Mouse (Mus musculus): Measurements from ENCODE around the gene B4galt1.

B4galt1 gene

GRCm38 (mm10) chr4:40844251-40844721, 9.5 kb downstream of the B4galt1 start:
- no peak for DNase-seq (ENCODE audit: low read depth, low spot score)

DNA sequence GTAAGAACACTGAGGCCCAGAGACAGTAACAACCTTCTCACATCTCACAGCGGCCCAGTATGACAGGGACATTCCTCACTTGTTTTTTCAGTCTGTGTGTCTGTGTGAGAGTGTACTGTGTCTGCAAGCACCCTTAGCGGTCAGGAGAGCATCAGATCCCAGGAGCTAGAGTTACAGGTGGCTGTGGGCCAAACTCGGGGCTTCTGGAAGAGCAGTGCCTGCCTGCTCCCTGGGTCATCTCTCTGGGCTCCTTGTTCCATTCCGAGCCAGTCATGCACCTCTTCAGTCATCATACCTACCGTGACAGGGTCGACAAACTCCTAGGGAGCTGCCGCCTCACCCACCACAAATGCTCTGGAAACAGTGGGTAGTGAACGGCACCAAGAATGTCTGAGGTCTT, 10.1 kb downstream of the B4galt1 start:
- no peak for DNase-seq (ENCODE audit: low read depth, low spot score)

DNA sequence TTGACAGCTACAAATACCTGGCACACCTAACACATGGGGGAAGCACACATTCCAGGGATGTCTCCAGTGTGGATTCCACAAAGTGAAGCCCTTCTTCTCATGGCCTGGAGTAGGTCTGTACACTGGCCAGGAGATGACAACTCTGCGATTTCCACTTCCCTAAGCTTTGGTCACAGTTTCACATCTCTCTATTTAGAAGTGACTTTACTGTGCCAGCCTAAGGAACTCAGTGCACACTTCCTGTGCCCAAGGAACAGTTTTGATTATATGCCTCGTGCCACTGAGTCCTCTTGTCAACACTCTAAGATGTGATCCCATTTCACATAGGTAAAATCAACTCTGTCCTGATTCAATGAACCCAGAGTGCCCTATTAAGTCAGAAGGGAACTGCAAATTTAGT, 13.4 kb downstream of the B4galt1 start:
- no peak for DNase-seq (ENCODE audit: low read depth, low spot score)

DNA sequence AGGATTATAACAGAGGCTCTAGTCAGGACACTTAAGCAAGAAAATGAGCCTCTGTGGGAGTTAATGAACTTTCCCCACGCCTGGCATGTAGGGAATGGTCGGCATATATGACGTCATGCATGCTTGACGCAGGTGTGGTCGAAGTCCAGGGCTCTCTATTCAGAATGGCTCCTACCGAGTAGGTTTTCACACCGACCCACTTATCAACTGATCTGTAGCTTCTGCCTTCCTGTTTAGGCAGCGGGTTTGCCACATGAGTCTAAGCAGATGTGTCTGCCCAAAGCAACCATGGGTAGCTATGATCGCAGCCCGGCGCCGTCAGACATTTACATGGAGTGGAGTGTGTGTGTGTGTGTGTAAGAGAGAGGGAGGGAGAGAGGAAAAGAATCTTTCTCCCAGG, 14.6 kb downstream of the B4galt1 start:
- peak; percentile 74 for DNase-seq (ENCODE audit: low read depth, low spot score)

DNA sequence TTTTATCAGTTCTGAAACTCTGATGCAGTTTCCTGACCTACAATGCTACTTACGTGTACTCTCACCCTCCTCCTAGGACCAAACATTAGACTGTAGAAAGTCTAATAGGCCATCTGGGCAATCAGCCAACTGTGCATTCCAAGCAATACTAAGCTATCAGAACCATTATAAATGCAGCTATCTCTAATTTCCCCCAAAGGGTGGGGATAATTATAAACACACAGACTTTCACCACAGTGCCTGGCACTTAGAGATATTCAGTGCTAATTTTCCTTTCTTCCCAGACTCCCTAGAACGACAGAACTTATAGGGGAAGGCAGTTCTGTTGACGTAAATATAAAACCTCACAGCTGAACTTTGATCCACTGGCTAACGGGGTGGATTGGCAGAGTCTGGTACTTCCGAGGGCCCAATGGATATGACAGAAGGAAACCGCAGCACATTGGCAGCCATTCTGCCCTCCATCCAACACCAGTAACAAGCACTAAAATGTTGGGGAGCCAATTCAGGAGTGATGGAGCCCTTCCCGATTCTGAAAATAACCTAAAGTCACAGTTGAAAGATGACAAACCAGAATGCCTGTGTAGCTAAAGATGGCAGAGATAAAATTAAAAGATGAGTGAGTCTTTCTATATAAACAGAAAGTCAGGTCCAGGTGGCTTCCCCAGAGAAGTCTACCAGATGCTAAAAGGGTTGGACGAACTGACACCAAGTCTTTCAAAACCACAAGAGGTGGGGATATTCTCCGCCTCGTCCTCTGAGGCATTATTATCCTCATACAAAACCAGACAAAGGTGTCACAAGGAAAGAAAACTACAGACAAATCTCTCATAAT, 16.1 kb downstream of the B4galt1 start:
- DNase-seq (ENCODE audit: low read depth, low spot score): peak; percentile 33

GRCm38 (mm10) chr4:40837008-40837407, 16.8 kb downstream of the B4galt1 start:
- no peak for DNase-seq (ENCODE audit: low read depth, low spot score)

GRCm38 (mm10) chr4:40834872-40835271, 18.9 kb downstream of the B4galt1 start:
- DNase-seq (ENCODE audit: low read depth, low spot score): no peak

DNA sequence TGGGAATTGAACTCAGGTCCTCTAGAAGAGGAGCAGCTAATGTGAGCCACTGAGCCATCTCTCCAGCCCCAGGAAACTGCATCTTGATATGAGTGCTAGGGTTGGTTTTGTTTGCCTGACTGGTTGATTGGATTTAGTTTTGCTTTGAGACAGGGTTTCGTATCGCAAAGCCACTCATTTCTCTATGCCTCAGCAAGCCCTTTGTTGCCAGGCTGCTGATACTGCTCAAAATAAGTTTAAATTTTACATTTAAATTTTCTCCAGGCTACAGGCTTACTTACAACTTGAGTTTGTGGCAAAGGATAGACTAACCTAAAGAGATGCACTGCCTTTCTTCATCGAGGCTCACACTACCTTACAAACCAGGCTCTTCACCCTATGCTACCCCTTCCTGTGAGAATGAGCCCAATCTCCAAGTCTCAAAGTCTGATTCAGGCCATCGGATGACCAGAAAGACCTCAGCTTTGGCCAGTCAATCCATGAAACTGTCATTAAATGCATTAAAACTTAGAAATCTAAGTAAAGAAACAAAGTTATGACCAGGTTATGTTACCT, 19.5 kb downstream of the B4galt1 start:
- DNase-seq (ENCODE audit: low read depth, low spot score): no peak

- DNase-seq (ENCODE audit: low read depth, low spot score): no peak
Measured at GRCm38 (mm10) chr4:40833381-40834231, 20.2 kb downstream of the B4galt1 start.

DNA sequence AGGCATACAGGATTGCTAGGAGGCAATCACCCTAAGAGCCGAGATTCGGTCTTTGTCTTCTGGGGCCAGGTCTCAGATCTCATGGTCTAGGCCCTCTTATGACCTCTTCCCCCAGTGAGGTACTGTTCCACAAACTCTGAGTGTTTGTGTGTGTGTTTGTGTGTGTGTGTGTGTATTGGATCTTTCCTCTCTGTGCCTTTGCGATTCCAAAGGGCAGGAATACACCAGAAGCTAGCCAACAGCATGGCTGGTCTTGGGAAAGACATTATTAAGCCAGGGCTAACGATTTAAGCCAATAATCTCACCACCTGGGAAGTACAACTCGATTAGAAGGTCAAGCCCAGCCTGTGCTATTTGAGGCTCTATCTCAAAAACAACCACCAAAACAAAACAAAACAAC, 23.3 kb downstream of the B4galt1 start:
- DNase-seq (ENCODE audit: low read depth, low spot score): no peak

GRCm38 (mm10) chr4:40829654-40830400, 24.0 kb downstream of the B4galt1 start:
- DNase-seq (ENCODE audit: low read depth, low spot score): peak; percentile 67

DNA sequence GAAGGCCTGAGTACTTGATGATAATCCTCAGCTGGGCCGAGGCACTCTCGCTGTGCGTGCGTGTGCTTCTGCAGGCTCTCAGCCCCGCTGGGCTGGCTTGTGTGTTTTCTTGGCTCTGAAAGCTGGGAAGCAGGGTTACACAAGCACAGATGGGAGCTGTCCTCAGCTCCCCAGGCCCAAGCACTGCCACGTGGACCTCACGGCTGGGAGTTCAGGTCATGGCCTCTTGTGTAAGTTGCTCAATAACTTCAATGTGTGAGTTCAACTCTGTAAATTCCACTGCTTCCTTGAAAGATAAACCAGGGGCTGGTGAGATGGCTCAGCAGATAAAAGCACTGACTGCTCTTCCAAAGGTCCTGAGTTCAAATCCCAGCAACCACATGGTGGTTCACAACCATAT, 24.9 kb downstream of the B4galt1 start:
- DNase-seq (ENCODE audit: low read depth, low spot score): peak; percentile 12

GRCm38 (mm10) chr4:40827926-40828325, 25.9 kb downstream of the B4galt1 start:
- DNase-seq (ENCODE audit: low read depth, low spot score): no peak

DNA sequence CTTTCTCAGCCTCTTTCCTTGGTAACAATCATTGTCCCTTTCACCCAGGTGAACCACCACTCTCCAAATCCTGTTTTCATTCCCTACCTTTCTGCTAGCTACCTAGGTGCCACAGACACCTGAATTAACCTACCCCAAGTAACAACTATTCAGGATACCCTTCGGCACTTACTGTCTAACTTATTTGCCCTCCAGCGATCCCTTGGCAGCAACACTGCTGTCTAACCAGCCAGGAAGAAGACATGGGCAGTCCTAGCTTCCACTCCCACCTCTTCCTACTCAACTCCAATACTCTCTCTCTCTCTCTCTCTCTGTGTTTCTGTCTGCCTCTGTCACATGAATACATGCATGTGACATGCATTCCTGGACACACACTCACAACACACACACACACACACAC, 27.0 kb downstream of the B4galt1 start:
- DNase-seq (ENCODE audit: low read depth, low spot score): no peak

- no peak for DNase-seq (ENCODE audit: low read depth, low spot score)
Measured at GRCm38 (mm10) chr4:40825981-40826380, 27.8 kb downstream of the B4galt1 start.

GRCm38 (mm10) chr4:40825146-40825545, 28.7 kb downstream of the B4galt1 start:
- DNase-seq (ENCODE audit: low read depth, low spot score): peak; percentile 67

- no peak for DNase-seq (ENCODE audit: low read depth, low spot score)
Measured at GRCm38 (mm10) chr4:40824505-40824904, 29.3 kb downstream of the B4galt1 start.

DNA sequence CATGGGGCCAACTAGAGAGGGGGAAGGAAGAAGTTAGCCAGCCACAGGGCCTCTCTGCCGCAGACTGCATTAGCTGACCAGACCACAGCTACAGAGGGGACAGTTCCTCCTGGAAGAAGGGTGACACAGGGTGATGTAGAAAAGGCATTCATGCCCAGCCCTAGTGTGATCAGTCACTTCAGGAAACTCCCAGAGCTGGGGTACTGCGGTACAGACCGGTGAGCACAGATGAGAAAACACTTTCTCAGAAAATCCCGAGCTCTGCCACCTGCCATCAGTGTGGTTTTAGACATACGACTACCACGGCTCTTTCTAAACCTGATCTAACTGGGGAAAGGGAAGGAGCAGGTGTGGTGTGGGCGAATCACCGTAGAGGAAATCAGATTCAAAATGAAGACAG, 30.1 kb downstream of the B4galt1 start:
- DNase-seq (ENCODE audit: low read depth, low spot score): no peak

- DNase-seq (ENCODE audit: low read depth, low spot score): no peak
Measured at GRCm38 (mm10) chr4:40823151-40823550, 30.7 kb downstream of the B4galt1 start.

DNA sequence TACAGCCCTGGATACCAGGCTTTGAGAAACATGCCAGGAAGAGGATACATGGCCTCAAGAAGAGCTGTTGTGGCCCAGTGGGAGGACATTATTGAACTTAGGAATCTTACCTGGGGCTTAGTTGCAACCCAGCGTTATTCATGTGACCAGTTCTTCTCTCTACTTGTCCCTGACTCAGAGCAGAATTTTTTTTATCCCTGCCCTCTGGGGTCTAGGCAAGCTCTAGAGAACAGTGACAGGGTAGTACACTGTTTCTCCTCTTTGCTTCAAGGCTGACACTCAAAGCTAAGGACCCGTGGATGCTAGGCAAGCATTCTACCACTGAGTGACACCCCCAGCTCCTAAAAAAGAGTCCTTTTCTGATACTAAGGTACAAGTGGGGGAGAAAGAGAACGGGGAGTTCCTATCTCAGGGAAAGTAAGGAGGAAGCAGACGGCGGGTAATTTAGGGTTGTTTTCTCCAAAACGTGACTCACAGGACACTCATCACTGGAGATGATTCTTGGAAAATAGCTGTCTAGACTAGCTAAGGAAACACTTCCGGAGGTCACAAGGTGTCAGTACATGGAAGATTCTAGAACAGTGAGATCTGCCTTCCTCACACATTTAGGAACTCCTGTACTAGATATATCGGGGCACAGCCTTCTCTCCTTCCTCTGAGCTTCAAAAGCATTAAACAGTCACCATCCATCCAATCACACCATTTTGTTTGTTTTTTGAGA, 32.3 kb downstream of the B4galt1 start:
- no peak for DNase-seq (ENCODE audit: low read depth, low spot score)

DNA sequence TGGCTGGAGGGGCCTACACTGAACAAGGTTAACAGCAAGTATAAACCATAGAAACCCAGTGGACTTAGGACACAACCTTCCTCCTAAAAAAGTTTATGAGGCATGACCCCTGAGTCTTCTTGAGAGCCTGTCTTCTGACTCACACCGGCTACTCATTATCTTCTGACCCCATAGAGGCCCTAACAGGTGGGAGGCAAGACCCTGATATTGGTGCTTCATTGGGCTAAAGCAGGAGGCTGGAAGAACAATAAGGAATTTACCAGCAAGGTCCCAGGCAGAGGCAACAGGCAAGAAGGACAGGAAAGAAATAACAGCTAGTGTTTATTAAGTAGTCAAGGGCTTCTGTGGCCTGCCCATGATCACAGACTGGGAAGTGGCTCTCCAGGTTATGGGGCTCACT, 32.9 kb downstream of the B4galt1 start:
- DNase-seq (ENCODE audit: low read depth, low spot score): no peak

Data from ES-CJ7 (cell line).